Mouse (Mus musculus) embryonic fibroblast, embryonic 13.5 days (primary cell): ENCODE results near the gene Nabp1.

Source experiments
- CTCF ChIP-seq: IDR thresholded peaks from 2 replicates; pipeline ENCODE4 v1.5.1; 2011; ENCODE audit warnings: mild to moderate bottlenecking, control low read depth, low read length, moderate library complexity, borderline replicate concordance; ENCODE audit not compliant: insufficient read depth
- POLR2A ChIP-seq: IDR thresholded peaks from 2 replicates; pipeline ENCODE4 v1.6.1; 2011; ENCODE audit warnings: low read depth, mild to moderate bottlenecking, control low read depth, low read length, moderate library complexity

- TF ChIP-seq CTCF (no peak), POLR2A (no peak)
These were observed 17.9 kb upstream of the Nabp1 start for GRCm38 (mm10) chr1:51496163-51496562.
